Mouse (Mus musculus) layer of hippocampus, adult 8-10 months (tissue): ENCODE measurements around the gene Atp10a. TPM values are rescaled to one million over a fixed set of nuclear protein-coding genes. Genes with fewer than 3 reads are reported as not detected.

Source experiments
- DNase-seq, 2 experiments: peaks; one replicate each; pipeline ENCODE4 v3.0.0; 2022; ENCODE audit warnings: low spot score in 2 of 2
- total RNA-seq, 4 experiments: library from RNA; stranded (reverse); gene quantifications; 2 replicates each; pipeline ENCODE4 v1.2.4; 2022

The Atp10a gene
- total RNA-seq, 4 experiments from 2014 or later = 7.8 to 8.6 (median 8.2) TPM

DNA sequence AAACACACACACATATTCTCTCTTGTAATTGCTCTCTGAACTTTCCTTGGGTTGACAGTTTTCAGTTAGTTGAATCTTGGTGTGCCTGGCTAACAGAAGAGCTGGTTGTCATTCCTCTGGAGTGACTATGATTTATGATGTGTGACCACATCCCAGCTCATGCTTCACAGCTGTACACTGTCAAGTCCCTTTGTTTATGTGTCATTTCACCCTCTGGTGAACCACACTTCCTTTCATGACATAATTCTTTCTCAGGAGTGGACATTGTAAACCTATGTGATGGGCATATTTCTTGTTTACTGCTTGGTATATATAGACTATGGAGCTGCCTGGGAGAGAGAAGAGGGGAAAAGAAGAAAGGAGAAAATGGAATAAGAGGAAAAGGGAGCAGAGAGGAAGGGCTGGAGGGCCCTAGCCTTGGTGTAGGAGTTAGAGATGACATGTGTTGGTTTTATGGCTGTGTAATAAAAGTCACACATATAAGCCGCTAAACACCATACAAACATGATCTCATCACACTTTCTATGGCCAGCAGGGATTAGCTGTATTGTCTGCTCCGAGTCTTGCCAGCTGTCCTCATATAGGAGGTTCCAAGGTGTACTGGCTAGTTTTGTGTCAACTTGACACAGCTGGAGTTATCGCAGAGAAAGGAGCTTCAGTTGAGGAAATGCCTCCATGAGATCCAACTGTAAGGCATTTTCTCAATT, 81.0 kb downstream of the Atp10a start:
- DNase-seq = no peak

DNA sequence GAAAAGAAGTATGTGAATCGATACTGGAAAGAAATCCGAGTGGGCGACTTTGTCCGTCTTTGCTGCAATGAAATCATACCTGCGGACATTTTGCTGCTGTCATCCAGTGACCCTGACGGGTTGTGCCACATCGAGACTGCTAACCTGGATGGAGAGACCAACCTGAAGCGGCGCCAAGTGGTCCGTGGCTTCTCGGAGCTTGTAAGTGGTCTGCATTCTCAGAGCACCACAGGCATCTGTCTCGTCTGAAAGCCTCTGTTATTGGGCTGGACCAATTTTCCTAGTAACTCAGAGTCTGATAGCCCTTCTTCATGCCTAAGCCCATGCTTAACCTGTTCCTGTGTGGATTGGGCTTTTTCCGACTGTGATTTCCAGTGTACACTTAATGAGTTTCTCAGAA, 84.2 kb downstream of the Atp10a start:
- DNase-seq = no peak

DNA sequence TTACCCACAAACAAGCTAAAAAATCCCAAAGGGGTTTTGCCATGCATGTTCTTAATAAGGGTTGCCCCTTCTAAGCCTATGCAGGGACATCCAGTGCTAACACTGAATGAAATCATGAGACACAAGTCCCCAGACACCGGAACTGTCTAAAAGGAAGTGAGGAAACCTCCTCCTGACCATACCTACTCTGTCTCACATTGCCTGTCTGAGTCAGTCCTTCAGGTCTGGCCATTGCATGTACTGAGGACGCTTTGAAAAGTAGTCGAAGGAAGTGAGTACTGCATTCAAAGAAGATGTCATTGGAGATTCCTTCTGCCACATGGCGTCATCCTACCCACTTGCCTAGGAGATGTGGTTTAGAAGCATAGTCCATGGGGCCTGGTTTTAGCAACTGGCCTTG, 84.9 kb downstream of the Atp10a start:
- no peak for DNase-seq

DNA sequence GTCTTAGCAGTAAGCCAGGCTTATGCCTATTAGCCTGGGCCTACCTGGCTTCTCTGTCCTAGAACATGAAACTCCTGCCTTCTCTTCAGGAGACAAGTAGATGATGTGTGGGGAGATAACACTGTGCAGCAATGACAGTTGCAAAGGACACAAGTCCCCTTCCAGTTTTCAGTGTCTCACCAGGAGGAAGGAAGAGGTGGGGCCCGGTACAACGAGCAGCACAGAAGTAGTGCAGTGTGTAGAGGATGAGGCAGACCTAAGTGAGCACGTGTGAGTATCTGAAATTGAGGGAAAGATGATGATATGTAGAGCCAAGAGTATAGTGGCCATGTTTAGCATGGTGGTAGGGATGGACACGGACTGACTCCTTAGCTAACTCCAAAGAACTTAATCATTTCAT, 86.0 kb downstream of the Atp10a start:
- DNase-seq = no peak

DNA sequence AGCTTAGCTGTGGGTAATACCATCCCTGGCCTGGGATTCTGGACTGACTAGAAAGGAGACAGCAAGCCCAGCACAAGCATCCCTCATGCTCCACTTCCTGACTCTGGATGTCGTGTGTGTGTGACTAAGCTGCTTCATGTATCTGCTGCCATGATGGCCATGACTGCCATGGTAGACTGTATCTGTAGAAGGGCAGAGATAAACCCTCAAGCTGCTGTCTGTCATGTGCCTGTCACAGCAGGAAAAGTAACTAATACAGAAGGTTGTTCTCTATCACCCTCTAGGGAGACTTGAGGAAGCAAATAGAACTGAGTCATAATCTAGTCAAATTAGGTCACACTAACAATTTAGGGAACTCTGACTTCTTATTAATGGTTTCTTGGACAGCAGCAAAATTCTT, 86.7 kb downstream of the Atp10a start:
- DNase-seq = no peak

DNA sequence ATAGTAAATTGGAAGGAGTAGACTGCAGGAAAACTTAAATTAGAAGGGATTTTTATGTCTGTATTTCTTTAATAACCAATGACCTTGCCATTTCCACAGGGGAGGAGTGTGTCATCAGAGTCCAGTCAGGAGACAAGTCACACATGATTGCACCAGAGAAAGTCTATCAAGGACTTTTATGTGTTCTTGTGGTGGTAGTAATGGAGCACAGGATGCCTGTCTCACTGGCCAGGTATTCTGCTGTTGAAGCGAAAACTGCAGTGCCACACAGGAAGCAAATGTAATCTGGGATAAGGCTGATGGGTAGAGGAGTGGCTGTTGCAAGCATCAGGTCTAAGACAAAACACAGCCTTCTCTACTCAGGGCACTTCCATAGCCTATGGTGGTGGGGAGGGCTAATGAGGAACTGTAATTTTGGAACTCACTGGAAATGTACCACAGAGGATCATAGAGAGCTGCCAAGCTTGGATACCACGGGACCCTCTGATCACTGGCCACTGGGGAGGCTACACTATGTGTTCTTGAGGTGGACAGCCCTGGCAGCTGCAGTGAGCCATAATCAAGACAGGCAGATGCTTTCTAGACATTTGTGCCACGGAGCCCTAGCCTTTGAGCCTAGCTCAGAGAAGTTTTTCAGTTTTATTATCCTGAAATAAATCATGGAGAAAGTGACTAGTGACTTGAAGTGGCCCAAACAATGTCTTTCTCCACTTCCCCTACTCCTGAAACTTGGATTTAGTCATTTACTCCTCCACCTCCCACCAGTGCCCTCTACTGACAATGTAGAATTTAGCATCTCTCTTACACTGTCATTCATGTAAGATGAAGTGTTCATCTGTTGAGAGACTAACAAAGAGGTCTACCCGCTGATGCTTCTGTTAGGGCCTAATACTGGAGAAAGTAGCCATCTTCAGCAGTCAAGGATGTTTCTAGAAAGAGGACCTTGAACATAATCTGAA, 87.7 kb downstream of the Atp10a start:
- no peak for DNase-seq

DNA sequence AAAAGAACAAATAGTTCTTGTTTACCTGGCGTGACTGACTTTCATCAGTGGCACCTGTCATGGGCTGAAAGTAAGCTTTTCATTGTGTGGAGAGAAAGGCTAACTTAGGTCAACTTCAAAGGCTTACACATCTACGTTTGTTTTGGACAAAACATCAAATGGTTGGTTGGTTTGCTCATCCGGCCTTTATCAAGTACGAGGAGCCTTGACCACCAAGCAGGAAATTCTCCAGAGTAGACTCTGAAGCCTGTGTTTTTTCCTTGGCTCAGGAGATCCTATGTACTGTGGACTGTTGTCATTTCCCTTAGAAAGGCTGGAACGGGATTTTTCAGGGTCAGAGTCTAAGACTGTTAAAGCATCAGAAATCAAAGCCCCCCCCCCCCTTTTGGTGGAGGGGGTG, 90.9 kb downstream of the Atp10a start:
- DNase-seq = no peak

DNA sequence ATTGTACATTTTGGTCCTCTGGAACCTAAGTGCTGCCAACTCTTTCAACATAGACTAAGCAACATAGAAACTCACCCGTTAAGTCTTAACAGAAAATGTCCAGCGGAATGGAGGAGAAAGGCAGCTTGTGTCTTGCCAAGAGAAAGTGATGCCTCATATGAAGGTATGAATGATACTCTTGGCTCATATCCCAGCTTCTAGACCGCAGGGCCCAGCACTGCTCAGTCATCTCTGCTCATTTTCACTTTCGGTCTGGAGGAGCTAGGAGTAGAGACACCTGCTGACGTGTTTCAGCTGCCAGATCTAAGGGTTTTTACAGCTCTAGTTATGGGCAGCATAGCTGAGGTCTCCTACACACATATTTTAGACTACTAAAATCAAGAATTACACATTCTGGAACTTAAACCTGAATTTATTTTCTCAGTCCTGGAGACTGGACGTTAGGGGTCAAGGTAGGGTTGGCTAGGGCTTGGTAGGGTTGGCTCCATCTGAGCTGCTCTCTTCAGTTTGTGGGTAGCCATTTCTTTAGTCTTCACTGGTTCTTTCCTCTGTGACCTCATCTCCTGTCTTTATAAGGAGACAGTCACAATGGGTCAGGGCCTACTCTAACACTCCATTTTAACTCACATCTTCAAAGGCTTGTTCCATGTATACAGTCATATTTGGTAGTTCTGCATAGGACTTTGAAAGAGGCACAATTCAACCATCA, 94.1 kb downstream of the Atp10a start:
- DNase-seq = no peak

DNA sequence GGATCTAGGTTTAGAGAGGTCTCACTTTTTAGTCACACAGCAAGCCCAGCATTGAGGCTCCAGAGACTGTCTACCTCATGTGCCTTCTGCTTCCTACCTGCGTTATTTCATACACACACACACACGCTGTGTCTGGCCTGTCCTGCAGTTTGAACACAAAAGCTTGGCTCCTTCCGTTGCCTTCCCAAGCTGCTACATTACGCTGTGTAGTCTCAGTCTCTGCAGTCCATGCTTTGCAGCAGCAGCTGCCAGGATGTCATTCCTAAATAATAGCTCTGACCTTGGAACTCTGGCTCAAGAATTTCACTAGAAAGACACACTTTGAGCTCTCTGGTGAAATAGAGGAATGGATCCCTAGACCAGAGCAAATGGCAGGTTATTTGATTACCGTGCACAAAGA, 96.1 kb downstream of the Atp10a start:
- DNase-seq = no peak

DNA sequence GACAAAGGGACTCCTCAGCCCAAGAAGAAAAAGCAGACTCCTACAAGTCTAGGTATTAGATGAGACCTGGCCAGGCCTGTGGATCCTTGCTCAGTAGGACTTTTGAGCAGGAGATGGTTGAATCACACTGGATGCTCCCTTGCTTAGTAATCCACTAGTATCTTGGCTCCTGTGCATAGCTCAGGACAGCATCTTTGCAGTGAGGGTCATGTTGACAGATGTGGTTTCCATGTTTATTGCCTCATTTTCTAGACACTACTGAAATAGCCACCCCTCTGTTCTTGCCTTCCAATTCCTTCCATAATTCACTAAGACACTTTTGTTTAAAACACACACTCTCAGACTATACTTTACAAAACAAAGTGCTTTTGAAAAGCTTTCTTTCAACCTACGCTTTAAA, 98.1 kb downstream of the Atp10a start:
- DNase-seq = no peak

DNA sequence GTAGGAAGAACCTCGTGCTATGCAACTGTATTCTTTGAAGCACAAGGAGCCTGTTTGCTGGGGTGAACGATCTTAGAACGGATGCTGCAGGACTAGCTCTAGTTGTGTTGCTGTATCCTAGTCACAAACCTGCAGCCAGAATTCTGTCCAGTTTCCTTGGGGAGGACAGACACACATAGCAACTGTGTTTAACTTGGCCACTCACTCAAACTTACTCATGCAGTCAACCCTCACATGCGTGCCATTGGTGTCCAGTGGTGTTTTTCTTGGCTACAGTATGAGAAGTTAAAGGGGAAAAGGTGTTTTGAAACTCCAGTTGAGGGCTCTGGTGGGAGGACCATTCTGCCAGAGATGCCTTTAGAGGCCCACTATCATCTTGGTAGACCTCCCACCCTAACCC, 98.6 kb downstream of the Atp10a start:
- no peak for DNase-seq

DNA sequence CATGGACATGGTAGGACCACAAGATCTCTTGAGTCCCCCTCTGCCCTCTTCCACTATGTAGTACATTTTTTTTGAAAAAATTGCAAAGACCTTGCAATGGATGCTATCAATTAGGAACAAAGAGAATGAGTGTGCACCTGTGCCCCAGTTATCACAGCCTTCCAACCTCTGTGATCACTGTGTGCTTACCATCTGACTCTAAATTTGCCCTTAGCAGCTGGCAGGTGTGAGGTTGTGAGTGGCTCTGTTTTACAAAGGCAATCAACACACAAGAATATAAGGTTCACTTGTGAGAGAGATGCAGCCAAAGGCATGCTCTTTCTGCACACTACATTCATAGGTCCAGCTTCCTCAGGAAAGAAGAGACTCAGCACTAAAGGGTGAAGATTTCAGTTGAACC, 99.1 kb downstream of the Atp10a start:
- no peak for DNase-seq

DNA sequence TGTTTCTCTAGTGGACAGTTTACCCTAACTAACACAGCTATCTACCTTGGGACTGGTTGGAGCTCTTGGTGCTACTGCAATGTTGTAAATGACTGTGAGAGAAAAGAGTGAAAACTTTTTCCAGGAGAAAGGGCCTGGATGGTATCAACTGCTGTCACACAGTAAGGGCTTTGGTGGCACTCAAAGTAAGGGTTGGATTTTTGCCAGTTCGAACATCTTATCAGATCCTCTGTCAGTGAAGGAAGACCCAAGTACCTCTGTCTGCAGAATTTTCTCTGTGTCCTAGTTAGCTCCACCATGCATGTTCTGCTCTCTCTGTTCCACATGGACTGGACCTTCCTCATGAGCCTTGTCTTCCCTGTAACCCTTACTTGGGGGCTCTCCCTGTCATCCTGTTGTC, 99.9 kb downstream of the Atp10a start:
- no peak for DNase-seq

DNA sequence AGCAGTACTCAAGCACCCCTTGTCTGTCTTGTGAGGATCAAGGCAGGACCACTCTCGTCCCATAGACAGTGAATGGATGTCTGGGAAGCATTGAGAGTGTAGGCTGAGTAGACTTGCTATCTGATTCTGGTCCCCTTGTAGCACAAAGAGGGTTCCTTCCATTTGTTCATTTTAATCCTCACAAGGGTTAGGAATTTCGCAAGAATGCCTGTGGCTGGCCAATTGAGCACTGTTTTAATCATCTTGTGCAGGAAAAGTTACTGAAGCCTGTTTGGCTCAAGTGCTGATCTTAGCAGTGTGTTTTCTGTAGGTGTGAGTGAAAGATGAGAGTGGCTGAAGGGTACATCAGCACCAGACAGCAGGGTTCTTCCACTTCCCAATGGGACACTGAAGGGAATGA, 101.4 kb downstream of the Atp10a start:
- DNase-seq = no peak

DNA sequence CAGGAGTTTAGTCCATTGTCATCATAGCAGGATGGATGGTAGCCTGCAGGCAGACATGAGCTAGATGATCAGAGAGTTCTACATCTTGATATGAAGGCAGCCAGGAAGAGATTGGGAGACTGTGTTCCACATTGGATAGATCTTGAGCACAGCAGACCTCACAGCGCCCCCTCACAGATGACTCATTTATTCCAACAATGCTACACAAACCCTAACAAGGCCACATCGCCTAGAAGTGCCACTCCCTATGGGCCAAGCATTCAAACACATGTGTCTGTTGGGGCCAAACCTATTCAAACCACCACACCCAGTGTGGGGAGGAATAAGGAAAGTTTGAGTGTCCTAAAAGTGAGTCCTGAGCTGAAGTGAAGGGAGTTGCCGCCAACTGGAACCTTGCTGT, 102.4 kb downstream of the Atp10a start:
- no peak for DNase-seq

DNA sequence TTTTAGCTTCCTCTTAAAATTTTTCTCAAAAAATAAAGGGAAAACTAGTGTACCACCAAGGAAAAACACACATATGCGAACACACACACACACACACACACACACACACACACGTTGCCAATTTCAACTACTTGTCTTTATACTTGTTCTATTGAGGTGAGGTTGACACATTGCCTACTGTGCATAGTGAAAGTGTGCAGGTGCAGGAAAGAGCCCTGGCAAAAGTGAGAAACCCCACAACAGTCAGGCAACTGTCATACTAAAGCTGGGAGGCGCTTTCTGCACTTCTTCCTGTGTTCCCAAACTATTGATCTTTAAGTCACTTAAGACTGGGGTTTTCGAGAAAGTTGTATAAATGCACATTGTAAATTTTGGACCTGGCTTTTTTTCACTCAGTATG, 103.3 kb downstream of the Atp10a start:
- no peak for DNase-seq

DNA sequence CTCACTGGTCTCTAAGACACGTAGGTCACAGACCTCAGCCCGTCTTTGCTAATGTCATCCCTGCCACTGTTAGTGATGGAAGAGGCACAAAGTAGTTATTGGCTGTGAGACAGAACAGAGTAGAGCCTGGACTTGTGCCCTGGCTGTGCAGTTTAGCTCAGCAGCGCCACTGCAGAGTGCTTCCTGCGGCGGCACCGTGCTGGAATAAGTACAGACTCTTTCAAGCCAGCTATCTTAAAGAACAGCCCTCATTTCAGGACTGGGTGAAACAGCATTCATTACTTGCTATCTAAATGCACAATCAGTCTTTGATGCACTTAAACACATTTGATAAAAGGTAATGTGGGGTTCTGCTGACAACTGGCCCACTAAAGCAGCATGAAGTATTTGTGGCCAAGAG, 111.3 kb downstream of the Atp10a start:
- DNase-seq = peak; percentile 26 to 59

DNA sequence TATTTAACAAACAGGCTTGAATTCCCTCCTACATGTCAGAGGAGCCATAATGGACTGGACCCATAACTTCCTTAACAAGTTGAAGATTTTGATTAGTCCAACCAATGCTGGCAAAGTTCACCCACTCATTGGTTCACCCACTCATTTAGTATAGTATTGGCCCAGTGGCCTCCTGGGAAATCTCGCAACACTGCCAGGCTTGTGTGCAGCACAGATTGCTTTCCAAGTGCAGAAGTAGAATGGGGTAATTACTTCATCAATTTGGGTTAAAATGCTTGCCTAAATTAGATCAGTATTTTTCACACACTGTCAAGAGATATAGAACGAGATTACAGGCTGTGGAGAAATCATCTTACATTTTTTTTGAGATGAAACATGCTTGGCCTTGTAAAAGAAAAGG, 112.3 kb downstream of the Atp10a start:
- peak; percentile 37 to 59 for DNase-seq

DNA sequence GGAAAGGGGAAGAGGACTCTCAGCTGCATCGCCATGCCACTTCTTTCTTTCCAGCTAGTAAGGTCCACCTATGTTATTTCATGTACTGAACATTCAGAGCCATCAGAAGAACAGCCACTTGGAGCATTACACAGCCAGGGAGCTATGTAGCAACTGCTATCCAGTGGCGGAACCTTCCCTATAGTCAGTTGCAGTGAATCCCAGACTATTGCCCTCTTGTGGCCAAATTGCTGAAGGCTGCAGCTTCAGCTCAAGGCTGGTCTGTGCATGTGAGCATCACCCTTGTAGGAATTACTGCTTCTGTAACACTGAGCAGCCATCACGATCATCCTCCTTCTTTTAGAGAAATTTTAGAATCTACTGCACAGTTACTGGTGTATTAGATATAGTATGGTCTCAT, 114.3 kb downstream of the Atp10a start:
- no peak for DNase-seq

DNA sequence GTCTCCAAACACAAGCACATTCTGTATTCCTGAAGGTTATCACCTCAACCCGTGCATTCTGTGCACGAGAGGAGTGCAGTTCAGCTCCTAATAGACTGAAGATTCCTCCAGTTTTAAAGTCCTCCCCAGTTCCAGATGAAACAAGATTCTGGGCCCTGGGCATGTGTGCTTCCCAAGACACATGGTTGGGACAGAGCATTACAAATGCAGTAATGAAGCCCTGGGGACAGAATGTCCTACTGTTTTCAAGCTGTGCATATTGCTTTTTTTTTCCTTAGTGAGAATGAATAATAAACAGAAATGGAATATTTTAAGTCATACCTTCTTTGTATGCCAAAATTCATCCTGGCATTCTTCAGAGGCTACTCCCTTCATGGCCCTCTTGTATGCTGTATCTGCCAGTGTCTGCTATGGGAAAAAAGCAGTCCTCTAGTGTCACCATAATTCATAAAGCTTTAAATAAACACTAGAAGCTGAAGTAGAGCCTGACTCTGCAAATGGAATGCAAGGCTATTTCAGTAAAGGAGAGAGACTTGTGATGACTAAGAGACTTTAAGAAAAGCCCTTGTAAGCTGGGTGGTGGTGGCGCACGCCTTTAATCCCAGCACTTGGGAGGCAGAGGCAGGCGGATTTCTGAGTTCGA, 116.2 kb downstream of the Atp10a start:
- no peak for DNase-seq

DNA sequence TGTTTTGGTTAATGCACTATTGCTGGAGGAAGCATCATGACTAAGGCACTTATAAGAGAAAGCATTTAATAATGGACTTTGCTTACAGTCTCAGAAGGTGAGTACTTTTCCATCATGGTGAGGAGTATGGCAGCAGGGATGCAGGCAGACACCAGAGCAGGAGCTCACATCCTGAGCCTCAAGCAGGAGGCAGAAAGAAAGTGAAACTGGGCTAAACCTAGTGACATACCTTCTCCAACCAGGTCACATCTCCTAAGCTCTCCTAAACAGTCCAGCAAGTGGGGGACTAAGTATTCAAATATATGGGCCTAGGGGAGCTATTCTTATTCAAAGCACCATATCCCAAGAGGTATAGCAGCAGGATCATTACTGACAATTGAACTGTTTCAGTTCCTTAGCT, 123.2 kb downstream of the Atp10a start:
- no peak for DNase-seq

DNA sequence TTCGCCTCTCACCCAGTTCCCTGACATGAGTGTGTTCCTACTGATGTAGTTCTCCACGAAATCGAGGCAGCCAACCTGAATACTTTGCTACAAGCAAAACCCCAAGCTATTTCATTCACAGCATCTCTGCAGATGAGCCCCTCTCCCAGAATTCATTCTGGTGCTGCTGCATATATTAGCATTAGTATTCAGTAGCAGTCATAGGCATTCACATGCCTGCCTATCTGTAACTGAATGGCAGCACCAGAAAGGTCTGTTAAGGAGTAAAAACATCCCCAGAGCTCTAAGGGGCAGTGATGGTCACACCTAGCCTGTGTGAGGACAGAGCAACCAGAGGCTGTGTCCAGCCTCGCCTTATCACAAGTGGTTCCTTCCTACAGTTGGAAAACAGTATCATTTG, 131.0 kb downstream of the Atp10a start:
- DNase-seq = no peak
